Mouse (Mus musculus) midbrain, embryonic 14.5 days (tissue): ENCODE data around the gene Apol6. TPM values are rescaled to one million over a fixed set of nuclear protein-coding genes. Genes with fewer than 3 reads are reported as not detected.

Experiments
- ATAC-seq: fragments of 200-750 bp; cut with Nextera tagmentation; 2 replicates; pipeline ENCODE4 v1.8.0; 2017; ENCODE audit warnings: moderate number of reproducible peaks, moderate library complexity; ENCODE audit not compliant: low FRiP score, low TSS enrichment
- DNase-seq: peaks from one replicate; pipeline ENCODE4 v3.0.0-alpha.2; 2015
- H3K27ac ChIP-seq: fragments of 300-500 bp; sonication (generic); replicated peaks from 2 replicates; pipeline ENCODE4 v1.5.1; 2014; ENCODE audit warnings: mild to moderate bottlenecking, low read depth, low read length, moderate library complexity
- H3K27me3 ChIP-seq: fragments of 300-500 bp; sonication (generic); 2 replicates; pipeline ENCODE4 v1.6.1; 2014; ENCODE audit warnings: low read length, control low read depth, mixed read lengths; ENCODE audit not compliant: control insufficient read depth, insufficient read depth
- H3K36me3 ChIP-seq: fragments of 300-500 bp; sonication (generic); 2 replicates; pipeline ENCODE4 v1.6.1; 2014; ENCODE audit warnings: low read length, control low read depth; ENCODE audit not compliant: control insufficient read depth, insufficient read depth
- H3K4me1 ChIP-seq: fragments of 300-500 bp; sonication (generic); 2 replicates; pipeline ENCODE4 v1.6.1; 2014; ENCODE audit warnings: mild to moderate bottlenecking, antibody characterized with exemption, low read length, control low read depth; ENCODE audit not compliant: control insufficient read depth, insufficient read depth
- H3K4me2 ChIP-seq: fragments of 300-500 bp; sonication (generic); 2 replicates; pipeline ENCODE4 v1.6.1; 2014; ENCODE audit warnings: mild to moderate bottlenecking, low read length, moderate library complexity
- H3K4me3 ChIP-seq: fragments of 300-500 bp; sonication (generic); replicated peaks from 2 replicates; pipeline ENCODE4 v1.5.1; 2014; ENCODE audit warnings: low read depth, low read length
- H3K9ac ChIP-seq: fragments of 300-500 bp; sonication (generic); replicated peaks from 2 replicates; pipeline ENCODE4 v1.6.1; 2014; ENCODE audit warnings: mild to moderate bottlenecking, low read length, moderate library complexity
- H3K9me3 ChIP-seq: fragments of 300-500 bp; sonication (generic); 2 replicates; pipeline ENCODE4 v1.6.1; 2016; ENCODE audit warnings: low read length, control low read depth, mixed read lengths; ENCODE audit not compliant: control insufficient read depth
- WGBS: fragments of 180-500 bp; shearing (Covaris S2); extraction: QIAGEN DNeasy Blood & Tissue Kit; methylation state at CpG from one replicate; pipeline ENCODE4 v1.1.7; 2014; 5-methylcytosine and 5-hydroxymethylcytosine counted together
- polyA plus RNA-seq: library from polyadenylated mRNA; unstranded; fragments of >200 nt; fragmentation: Nextera tagmentation; extraction: Ambion mirVana; gene quantifications from 2 replicates; pipeline ENCODE4 v1.2.1, GENCODE M21; 2014

Gene Apol6
- polyA plus RNA-seq, 1 experiment from 2014 or later: not detected

DNA sequence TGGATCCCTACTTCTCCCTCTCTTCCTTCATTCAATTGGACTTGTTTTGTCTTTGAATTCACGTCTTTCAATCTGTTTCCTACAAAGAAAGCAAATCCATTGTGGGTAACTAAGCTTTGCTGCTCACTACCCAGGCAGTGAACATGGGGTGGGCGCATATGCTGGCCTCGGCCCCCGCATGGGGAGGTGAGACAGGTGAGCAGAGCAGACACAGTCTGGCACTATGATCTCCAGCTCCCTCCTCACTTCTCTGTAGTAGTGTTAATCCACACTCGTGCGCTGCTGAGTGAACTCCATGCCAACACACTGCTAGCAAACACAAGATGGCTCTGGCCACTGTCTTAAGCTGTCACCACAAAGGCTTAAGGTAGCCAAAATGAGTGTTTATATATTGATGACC lies 52.8 kb downstream of the Apol6 start:
- no peak for ATAC-seq

DNA sequence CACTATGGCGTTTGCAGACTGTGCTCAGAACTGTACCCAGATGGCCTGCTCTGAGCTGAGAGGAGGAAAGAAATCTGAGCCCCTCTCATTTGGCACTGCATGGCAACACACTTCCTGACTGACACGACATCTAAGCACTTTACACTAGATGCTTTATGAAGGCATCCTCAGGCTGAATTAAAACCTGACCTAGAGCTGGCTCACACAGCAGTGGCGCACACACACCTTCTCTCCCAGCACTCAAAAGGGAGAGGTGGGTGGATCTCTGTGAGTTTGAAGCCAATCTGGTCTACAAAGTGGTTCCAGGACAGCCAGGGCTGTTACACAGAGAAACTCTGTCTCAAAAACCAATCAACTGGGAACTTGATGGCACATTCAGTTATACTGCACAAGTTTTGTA lies 55.2 kb downstream of the Apol6 start:
- Histone ChIP-seq H3K9ac (no peak overlapping the region), H3K4me1 (no peaks in the 10 kb centered on the region), H3K36me3 (peaks cover 59% of the 10 kb centered on the region), H3K27ac (no peak overlapping the region), H3K4me3 (no peak overlapping the region), H3K27me3 (no peaks in the 10 kb centered on the region), H3K4me2 (no peak overlapping the region), H3K9me3 (no peaks in the 10 kb centered on the region)
- 77% methylated on average over 3 of the region's 3 CpGs for WGBS
- no peak for DNase-seq
- ATAC-seq: no peak

More for the DNA sequence above, 52.8 kb downstream of the Apol6 start:
- no peak overlapping the region for H3K4me2 ChIP-seq
- no peak overlapping the region for H3K9ac ChIP-seq
- H3K4me1 ChIP-seq: no peaks in the 10 kb centered on the region
- WGBS: 90% methylated on average over 6 of the region's 6 CpGs
- no peak for DNase-seq
- H3K4me3 ChIP-seq: no peak overlapping the region
- H3K27me3 ChIP-seq: no peaks in the 10 kb centered on the region
- peaks cover 76% of the 10 kb centered on the region for H3K36me3 ChIP-seq
- H3K9me3 ChIP-seq: no peaks in the 10 kb centered on the region
- no peak overlapping the region for H3K27ac ChIP-seq

DNA sequence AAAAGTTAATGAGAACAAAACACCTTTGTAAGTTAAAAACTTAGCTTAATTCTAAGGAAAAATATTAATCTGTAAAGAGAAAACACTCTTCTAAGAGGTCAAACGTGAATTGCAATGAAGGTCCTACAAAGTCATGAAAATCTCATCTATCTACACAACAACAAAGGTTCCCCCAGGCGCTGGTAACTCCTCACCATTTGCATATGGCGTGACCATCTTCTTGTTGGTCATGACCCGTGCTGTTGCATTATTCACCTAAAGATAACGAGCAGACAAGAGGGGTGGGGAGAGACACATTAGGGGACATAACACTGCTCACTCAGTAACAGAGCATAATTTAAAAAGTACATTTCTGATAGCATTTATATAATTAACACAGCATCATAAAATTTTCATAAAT lies 58.2 kb downstream of the Apol6 start:
- H3K4me3 ChIP-seq: no peak overlapping the region
- H3K9me3 ChIP-seq: no peaks in the 10 kb centered on the region
- peaks cover 44% of the 10 kb centered on the region for H3K36me3 ChIP-seq
- H3K9ac ChIP-seq: no peak overlapping the region
- no peak overlapping the region for H3K4me2 ChIP-seq
- H3K4me1 ChIP-seq: no peaks in the 10 kb centered on the region
- ATAC-seq: no peak
- WGBS: 75% methylated on average over 5 of the region's 5 CpGs
- no peak for DNase-seq
- H3K27ac ChIP-seq: no peak overlapping the region
- no peaks in the 10 kb centered on the region for H3K27me3 ChIP-seq

GRCm38 (mm10) chr15:77104349-77105158 lies 60.0 kb downstream of the Apol6 start:
- WGBS: 70% methylated on average over 10 of the region's 10 CpGs
- no peak overlapping the region for H3K9ac ChIP-seq
- H3K27ac ChIP-seq: no peak overlapping the region
- no peaks in the 10 kb centered on the region for H3K9me3 ChIP-seq
- no peaks in the 10 kb centered on the region for H3K27me3 ChIP-seq
- peak; percentile 17 for DNase-seq
- no peak overlapping the region for H3K4me2 ChIP-seq
- H3K4me1 ChIP-seq: no peaks in the 10 kb centered on the region
- no peak overlapping the region for H3K4me3 ChIP-seq
- ATAC-seq: no peak
- H3K36me3 ChIP-seq: peaks cover 40% of the 10 kb centered on the region

DNA sequence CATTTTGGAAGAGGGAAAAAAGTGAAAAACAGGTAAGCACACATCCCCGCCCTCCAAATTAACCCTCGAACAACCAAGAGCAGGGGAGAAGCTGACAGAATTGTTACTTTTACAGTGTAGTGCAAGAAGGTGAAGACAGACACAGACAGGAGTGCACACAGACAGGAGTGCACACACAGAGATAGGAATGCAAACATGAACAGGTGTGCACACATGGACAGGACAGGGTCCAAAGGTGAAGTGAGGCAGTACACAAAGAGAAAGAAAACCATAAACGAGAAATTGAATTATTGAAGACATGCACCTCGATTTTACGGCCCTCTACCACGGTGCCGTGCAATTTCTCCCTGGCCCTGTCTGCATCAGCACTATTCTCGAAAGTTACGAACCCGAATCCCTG lies 60.7 kb downstream of the Apol6 start:
- ATAC-seq (no peak), DNase-seq (no peak)
- H3K36me3 ChIP-seq: peaks cover 40% of the 10 kb centered on the region
- no peak overlapping the region for H3K9ac ChIP-seq
- 91% methylated on average over 10 of the region's 10 CpGs for WGBS
- H3K9me3 ChIP-seq: no peaks in the 10 kb centered on the region
- H3K27ac ChIP-seq: no peak overlapping the region
- no peak overlapping the region for H3K4me3 ChIP-seq
- no peak overlapping the region for H3K4me2 ChIP-seq
- H3K4me1 ChIP-seq: no peaks in the 10 kb centered on the region
- H3K27me3 ChIP-seq: no peaks in the 10 kb centered on the region

Other genes starting within 250 kb of the Apol6 start
- gene Zfp251, start 173.3 kb upstream of the Apol6 start, polyA plus RNA-seq: 37.1 and 44.9 TPM in 2 replicates
- gene Zfp7, start 165.5 kb upstream of the Apol6 start, polyA plus RNA-seq: 10.0 and 10.2 TPM in 2 replicates
- 0.57 and 3.6 TPM in 2 replicates for gene Gm49527, start 165.4 kb upstream of the Apol6 start, polyA plus RNA-seq
- gene Zfp647, start 119.3 kb upstream of the Apol6 start, polyA plus RNA-seq: 22.6 and 24.1 TPM in 2 replicates
- gene 1110038F14Rik, start 96.2 kb upstream of the Apol6 start, polyA plus RNA-seq: 43.0 and 45.1 TPM in 2 replicates
- gene Mb, start 5.9 kb downstream of the Apol6 start, polyA plus RNA-seq: 0.57 and 1.2 TPM in 2 replicates